Mouse (Mus musculus) hematopoietic stem cell, adult 5-6 weeks (primary cell): ENCODE data around the gene Cks1brt. TPM values are rescaled to one million over a fixed set of nuclear protein-coding genes. Genes with fewer than 3 reads are reported as not detected.
"Not testable (repeated sequence)": the region's sequence is repeated elsewhere in the genome, so short reads cannot be mapped to it uniquely, and the experiment has no call there.

Source experiments
- ATAC-seq, 2 experiments: fragments of 125-278 bp in 1 of 2; replicated peaks in 1 of 2; 2 replicates each; pipeline ENCODE4 v1.8.0; 2016 to 2017; ENCODE audit warnings: inconsistent platforms in 2 of 2, mild to moderate bottlenecking in 2 of 2, moderate number of reproducible peaks in 2 of 2, low read depth in 1 of 2, moderate TSS enrichment in 1 of 2; ENCODE audit not compliant: low FRiP score in 2 of 2, poor library complexity in 2 of 2, severe bottlenecking in 2 of 2, insufficient read depth in 1 of 2, low TSS enrichment in 1 of 2
- total RNA-seq: library from RNA; stranded (forward); fragments of 172-1452, 232-1000 nt; gene quantifications from 2 replicates; pipeline ENCODE4 v1.2.3, GENCODE M21; 2017

Gene Cks1brt
- total RNA-seq: not detected in 2 replicates

DNA sequence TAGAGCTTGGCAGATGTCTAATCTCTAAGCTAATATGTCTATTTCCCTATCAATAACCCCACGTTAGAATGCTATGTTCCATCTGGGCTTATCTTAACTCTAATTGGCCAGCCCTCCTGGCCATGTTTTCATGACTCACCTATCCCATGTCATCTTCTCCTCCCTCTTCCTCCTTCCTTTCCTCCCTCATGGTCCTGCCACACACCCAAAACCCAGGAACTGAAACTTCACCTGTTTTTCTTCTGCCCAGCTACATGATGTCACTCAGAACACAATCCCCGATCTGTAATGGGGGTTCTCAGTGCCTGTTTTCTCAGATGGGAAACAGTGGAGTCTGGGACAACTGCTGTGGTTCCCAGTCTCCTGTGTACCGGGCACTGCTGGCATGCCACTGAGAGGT, at the start of gene Cks1brt:
Gene Cks1brt, plus strand, starts transcription at position 301 of the 400 bp plus-strand sequence.
- ATAC-seq: no peak

DNA sequence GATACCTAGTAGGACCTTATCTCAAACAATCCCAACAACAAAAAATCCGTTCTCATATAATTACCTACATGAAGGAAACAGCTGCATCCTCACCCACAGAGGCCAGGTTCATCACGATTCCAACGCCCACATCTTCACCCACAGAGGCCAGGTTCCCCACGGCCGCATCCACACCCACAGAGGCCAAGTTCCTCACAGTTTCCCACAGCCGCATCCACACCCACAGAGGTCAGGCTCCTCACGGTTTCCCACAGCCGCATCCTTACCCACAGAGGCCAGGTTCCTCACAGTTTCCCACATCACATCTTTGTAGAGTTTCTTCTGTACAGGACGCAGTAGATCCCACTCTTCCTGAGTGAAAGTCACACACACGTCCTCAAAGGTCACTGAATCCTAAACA, 38.5 kb upstream of the Cks1brt start:
- no peak for ATAC-seq

GRCm38 (mm10) chr8:85115501-85115900, 36.2 kb upstream of the Cks1brt start:
- ATAC-seq: no peak

- no peak for ATAC-seq
Measured at GRCm38 (mm10) chr8:85116984-85117383, 34.7 kb upstream of the Cks1brt start.

GRCm38 (mm10) chr8:85119052-85119981, 32.4 kb upstream of the Cks1brt start:
- peak; percentile 7 to 25; a peak in 2 of 4 replicates for ATAC-seq

DNA sequence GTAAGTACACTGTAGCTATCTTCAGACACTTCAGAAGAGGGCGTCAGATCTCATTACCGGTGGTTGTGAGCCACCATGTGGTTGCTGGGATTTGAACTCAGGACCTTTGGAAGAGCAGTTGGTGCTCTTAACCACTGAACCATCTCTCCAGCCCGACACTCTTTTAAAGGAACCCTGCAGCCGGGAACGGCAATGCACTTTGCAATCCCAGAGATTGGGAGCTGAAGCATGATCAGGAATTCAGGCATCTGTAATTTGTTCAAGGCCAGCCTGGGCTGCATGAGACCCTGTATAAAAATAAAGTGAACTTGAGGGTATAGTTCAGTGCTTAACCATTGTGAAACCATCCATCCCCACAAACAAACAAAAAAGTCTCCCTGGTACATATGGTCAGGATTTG, 31.5 kb upstream of the Cks1brt start:
- not testable (repeated sequence) for ATAC-seq

DNA sequence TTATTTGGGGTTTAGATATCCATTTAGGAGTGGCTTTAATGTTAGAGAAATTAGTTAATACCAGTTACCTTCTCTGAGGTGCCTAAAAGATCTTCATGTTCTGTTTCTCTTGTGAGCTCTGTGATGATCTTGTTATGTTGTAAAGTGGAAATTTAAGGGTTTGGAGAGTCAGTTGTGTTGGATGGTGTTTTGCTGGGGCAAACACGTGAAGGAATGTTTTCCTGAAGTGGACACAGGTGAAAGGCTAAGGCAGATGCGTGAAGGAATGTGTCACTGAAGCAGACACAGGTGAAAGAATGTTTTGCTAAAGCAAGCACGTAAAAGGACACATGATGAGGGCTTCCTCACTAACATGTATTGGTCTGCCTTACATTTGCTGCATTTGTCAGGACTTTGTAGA, 28.7 kb upstream of the Cks1brt start, which contains the start of gene Zfp791:
Gene Zfp791, minus strand, starts transcription at position 101 of the 400 bp plus-strand sequence.
- no peak for ATAC-seq

DNA sequence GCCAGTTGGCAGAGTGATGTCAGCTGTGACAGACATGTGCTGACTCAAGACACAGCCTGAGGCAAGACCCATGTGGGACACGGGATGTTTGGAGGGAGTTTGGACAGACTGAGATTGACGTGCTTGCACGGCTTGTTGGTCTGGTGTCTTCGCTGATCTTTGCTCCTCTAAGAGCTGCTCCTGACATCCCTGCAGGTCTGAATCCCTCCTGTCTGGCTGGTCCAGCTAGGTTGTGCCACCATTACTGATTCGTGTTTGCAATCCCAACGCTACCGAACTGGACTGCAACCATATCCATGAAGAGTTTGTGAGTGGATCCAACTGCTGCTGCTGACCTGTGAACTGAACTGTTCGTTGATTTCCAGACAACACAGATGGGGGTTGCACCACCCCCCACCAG, 28.0 kb upstream of the Cks1brt start:
- no peak for ATAC-seq

DNA sequence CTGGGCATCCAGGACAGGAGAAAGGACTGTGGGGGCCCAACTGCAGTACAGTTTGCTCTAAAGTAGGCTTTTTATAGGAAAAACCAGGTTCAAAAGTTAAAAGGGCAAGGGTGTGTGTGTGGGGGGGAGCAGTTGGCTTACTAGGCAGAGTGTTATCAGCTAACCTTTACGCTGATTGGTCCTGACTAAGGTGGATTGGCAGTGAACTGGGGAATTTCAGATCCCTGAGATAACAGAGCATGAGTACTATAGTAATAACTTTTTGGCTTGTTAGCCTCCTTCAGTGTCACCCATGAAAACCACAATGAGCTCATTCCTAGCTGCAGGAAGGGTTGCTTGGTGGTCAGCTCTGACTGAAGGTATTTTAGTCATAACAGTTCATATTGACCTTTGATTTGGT, 19.4 kb upstream of the Cks1brt start:
- ATAC-seq: no peak

- ATAC-seq: not testable (repeated sequence)
Measured at GRCm38 (mm10) chr8:85135690-85136089, 16.0 kb upstream of the Cks1brt start.

DNA sequence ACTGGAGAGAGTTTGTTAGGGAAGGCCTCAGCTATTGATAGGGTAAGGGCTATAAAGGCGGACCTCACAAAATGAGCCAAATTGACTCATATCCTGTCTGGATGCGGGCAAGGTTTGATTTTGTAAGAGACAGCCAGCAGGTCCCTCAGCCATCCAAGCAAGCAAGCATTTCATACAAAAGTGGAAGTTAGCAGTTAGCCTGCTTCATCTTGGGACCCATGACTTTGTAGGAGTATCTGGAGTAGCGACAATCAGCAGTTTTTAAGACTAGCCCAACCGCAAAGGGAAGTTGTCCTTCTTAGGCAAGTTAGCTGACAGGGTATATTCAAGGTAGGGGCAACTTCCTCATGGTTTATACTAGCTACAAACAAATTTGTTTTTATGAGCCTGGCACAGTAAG, 9.2 kb upstream of the Cks1brt start:
- peak; percentile 53 to 87; a peak in 3 of 4 replicates for ATAC-seq

DNA sequence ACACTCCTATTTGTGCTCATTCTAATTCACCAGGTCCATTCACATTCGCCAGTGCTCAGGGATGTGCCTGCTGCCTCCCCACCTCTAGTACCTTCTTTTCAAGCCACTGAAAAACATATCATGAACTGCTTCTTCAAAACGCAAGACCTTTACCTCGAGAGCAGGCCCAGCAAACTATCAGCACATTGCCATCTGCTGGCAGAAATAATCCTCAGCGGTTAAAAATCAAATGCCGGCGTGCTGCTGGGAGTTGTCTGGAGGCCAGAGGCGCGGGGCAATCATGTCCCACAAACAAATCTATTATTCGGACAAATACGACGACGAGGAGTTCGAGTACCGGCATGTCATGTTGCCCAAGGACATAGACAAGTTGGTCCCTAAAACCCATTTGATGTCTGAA, 19.6 kb downstream of the Cks1brt start:
- no peak for ATAC-seq

DNA sequence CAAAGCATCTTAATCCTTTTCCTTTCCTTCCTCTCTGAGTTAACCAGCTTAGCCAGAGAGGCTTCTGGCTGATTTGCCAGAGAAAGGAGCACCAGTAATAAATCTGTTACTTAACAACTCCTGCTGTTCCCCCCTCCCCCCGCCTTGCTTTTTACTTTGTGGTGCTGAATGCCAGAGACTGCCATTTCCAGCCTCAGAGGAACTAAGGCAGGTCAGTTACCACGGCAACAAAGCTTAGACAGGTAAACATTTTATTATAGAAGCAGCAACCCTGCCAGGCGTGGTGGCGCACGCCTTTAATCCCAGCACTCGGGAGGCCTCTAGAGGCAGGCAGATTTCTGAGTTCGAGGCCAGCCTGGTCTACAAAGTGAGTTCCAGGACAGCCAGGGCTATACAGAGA, 24.2 kb downstream of the Cks1brt start:
- ATAC-seq: no peak

- no peak for ATAC-seq
Measured at GRCm38 (mm10) chr8:85192346-85192745, 40.6 kb downstream of the Cks1brt start.

- no peak for ATAC-seq
Measured at GRCm38 (mm10) chr8:85220220-85220619, 68.5 kb downstream of the Cks1brt start.

DNA sequence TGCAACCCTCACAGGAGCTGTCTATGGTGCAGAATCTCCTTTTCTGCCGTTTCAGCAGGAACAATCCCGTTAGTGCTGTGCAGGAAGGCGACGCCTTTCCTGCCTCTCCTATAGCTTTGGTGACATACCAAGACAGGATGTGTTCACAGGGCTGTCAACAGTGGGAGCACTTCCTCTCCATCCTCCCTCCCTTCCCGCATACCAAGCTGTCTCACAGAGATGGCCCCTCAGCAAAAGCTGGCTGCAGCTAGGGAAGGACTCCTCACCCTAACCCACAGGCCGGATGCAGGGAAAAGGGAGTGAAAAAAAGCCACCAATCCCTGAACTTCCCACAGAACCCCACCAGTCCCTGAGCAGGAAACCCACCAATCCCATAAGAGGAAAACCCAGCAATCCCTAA, 69.3 kb downstream of the Cks1brt start:
- ATAC-seq: no peak
